Mouse (Mus musculus) embryonic facial prominence, embryonic 12.5 days (tissue): Measurements from ENCODE around the gene BC049730. TPM values are rescaled to one million over a fixed set of nuclear protein-coding genes. Genes with fewer than 3 reads are reported as not detected.
"Not testable (repeated sequence)": the region's sequence is repeated elsewhere in the genome, so short reads cannot be mapped to it uniquely, and the experiment has no call there.

Source experiments
- ATAC-seq: fragments of 200-750 bp; cut with Nextera tagmentation; 2 replicates; pipeline ENCODE4 v1.8.0; 2017; ENCODE audit not compliant: insufficient number of reproducible peaks, insufficient read depth, low FRiP score, low TSS enrichment
- H3K27ac ChIP-seq: fragments of 300-500 bp; sonication (generic); 2 replicates; pipeline ENCODE4 v1.5.1; 2016; ENCODE audit warnings: mild to moderate bottlenecking
- H3K27me3 ChIP-seq: fragments of 300-500 bp; sonication (generic); 2 replicates; pipeline ENCODE4 v1.6.1; 2016; ENCODE audit warnings: mild to moderate bottlenecking, moderate library complexity
- H3K36me3 ChIP-seq: fragments of 300-500 bp; sonication (generic); 2 replicates; pipeline ENCODE4 v1.6.1; 2016; ENCODE audit warnings: mild to moderate bottlenecking
- H3K4me1 ChIP-seq: fragments of 300-500 bp; sonication (generic); 2 replicates; pipeline ENCODE4 v1.6.1; 2016
- H3K4me2 ChIP-seq: fragments of 300-500 bp; sonication (generic); replicated peaks from 2 replicates; pipeline ENCODE4 v1.6.1; 2016; ENCODE audit warnings: mild to moderate bottlenecking, moderate library complexity
- H3K4me3 ChIP-seq: fragments of 300-500 bp; sonication (generic); 2 replicates; pipeline ENCODE4 v1.5.1; 2016; ENCODE audit warnings: mild to moderate bottlenecking
- H3K9ac ChIP-seq: fragments of 300-500 bp; sonication (generic); 2 replicates; pipeline ENCODE4 v1.6.1; 2016; ENCODE audit warnings: mild to moderate bottlenecking, moderate library complexity
- H3K9me3 ChIP-seq: fragments of 300-500 bp; sonication (generic); 2 replicates; pipeline ENCODE4 v1.6.1; 2016; ENCODE audit warnings: mild to moderate bottlenecking, moderate library complexity
- WGBS: fragments of 180-500 bp; shearing (Covaris S2); methylation state at CpG from one replicate; pipeline ENCODE4 v1.1.7; 2016; 5-methylcytosine and 5-hydroxymethylcytosine counted together
- polyA plus RNA-seq: library from polyadenylated mRNA; unstranded; fragments of >200 nt; fragmentation: Nextera tagmentation; extraction: Ambion mirVana; gene quantifications from 2 replicates; pipeline ENCODE4 v1.2.1, GENCODE M21; 2016

The BC049730 gene
- not detected in 2 replicates for polyA plus RNA-seq

DNA sequence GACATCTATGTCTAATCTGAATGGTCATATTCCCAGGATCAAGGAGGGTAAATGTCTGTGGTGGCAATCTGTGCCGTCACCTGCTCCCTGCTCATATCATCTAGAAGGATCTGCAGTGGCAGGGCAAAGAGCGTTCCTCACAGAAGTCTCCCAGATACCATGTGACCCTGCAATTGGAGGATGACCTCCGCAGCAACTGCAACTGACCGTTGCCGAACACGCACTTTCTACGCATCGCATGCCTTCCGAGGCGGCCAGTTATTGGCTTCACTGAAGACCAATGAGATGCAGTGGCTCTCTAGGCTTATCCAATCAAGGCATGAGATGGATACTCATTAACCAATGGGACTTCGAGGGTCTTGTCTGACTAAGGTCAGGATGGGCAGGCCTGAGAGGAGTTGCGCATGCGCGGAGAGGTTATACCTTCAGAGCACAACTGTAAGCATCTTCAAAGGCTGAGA, at the start of gene BC049730:
Gene BC049730 (plus strand): TSS at position 411 of the 461 bp plus-strand sequence.
- no peaks in the 10 kb centered on the region for H3K27me3 ChIP-seq
- no peak for ATAC-seq
- no peaks in the 10 kb centered on the region for H3K9me3 ChIP-seq
- H3K27ac ChIP-seq = no peak within 1 kb of the TSS
- WGBS = 95% methylated on average over 14 of the region's 14 CpGs
- no peaks in the 10 kb centered on the region for H3K36me3 ChIP-seq
- no peak within 1 kb of the TSS for H3K4me3 ChIP-seq
- no peaks in the 10 kb centered on the region for H3K4me1 ChIP-seq
- no peak within 1 kb of the TSS for H3K9ac ChIP-seq
- H3K4me2 ChIP-seq = no peak within 1 kb of the TSS

DNA sequence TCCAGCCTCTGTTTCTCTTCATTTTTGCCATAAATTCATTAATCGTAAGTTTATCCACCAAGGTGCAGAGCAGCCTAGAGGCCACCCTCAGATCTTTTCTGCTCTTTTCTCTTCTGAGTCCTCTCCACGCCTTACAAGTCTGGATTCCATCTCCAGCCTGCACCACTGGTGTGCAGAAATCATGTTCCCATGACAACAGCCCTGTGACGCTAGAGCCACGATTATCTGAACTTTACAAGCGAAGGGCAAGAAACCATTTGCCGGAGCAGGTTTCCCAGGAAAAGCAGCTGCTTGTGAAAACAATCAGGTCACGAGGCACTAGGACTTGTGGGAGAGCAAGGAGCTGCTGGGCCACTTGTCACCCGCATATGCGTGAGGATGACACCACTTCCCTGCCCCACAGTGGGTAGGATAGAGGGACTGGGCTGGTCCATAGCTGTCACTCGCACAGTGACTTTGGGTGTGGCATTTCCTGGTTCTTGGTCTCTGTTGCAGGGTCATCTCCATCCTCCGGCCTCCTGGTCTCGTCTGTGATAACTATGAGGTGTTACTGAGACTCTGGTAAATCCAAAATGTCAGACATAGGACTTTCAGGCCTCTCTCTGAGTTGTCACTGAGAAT, 49.2 kb upstream of the BC049730 start:
- Histone ChIP-seq H3K4me3 (no peak overlapping the region), H3K27me3 (no peaks in the 10 kb centered on the region), H3K27ac (no peak overlapping the region), H3K4me1 (no peaks in the 10 kb centered on the region; the same call in 1 of the 2 replicates), H3K9me3 (no peaks in the 10 kb centered on the region), H3K36me3 (no peaks in the 10 kb centered on the region), H3K9ac (no peak overlapping the region), H3K4me2 (no peak overlapping the region)
- ATAC-seq = no peak
- 66% methylated on average over 12 of the region's 12 CpGs for WGBS

DNA sequence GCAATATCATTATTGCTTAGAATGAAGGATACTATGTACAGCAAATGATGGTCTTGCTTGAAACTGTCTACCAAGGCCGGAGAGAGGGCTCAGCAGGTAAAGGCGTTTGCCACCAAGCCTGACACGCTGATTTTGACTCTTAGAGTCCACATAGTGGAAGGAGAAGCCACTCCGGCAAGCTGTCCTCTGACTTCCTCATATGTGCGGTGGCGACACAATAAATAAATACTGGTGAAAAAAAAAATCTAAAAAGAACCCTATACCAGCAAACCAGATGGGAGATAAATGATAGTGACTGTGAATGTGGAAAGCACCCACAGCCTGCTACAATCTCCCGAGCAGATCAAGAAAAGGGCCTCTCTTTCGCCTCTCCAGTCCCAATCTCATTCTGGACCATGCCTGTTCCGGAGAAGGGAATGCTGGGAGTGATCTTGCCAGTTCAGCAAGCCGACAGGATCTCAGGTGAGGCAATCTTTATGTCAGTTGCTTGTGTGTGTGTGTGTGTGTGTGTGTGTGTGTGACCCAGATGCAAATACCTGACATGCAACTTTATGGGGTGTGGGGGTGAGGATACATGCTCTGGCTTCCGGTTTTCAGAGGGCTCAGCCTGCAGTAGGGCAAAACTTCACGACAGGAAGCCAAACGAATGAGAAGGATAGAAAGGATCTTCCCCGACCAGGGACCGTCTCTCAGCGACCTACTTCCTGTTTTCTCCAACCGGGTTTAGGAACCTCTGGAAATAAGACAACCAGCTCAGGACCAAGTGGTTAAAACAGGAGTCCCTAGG, 47.7 kb upstream of the BC049730 start:
- no peak for ATAC-seq
- Histone ChIP-seq H3K4me3 (no peak overlapping the region), H3K4me2 (no peak overlapping the region), H3K9ac (no peak overlapping the region), H3K27me3 (no peaks in the 10 kb centered on the region), H3K36me3 (no peaks in the 10 kb centered on the region), H3K4me1 (no peaks in the 10 kb centered on the region; the same call in 1 of the 2 replicates), H3K27ac (no peak overlapping the region), H3K9me3 (no peaks in the 10 kb centered on the region)
- 63% methylated on average over 17 of the region's 17 CpGs for WGBS

DNA sequence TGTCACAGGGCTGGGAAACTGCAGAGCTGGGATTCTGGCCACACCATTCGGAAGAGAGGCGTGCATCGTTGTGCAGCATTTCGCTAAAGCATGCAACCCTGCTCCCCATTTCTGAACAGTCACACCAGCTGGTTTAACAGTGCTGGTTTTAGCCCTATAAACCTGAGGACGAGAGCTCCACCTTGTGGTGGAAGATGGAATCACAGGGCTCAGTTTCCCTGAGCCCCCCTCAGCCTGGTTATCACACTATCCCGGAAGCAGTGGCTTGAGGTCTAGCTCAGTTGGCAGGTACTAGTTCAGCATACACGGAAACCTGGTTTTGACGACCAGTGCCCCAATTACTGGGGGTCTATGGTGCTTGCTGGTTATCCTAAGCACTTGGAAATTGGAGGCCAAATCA, 46.5 kb upstream of the BC049730 start:
- no peak for ATAC-seq
- Histone ChIP-seq H3K9ac (no peak overlapping the region), H3K4me2 (no peak overlapping the region), H3K4me3 (no peak overlapping the region), H3K36me3 (no peaks in the 10 kb centered on the region), H3K9me3 (no peaks in the 10 kb centered on the region), H3K27ac (no peak overlapping the region), H3K27me3 (no peaks in the 10 kb centered on the region), H3K4me1 (no peaks in the 10 kb centered on the region; the same call in 1 of the 2 replicates)
- WGBS = 12% methylated on average over 8 of the region's 8 CpGs

DNA sequence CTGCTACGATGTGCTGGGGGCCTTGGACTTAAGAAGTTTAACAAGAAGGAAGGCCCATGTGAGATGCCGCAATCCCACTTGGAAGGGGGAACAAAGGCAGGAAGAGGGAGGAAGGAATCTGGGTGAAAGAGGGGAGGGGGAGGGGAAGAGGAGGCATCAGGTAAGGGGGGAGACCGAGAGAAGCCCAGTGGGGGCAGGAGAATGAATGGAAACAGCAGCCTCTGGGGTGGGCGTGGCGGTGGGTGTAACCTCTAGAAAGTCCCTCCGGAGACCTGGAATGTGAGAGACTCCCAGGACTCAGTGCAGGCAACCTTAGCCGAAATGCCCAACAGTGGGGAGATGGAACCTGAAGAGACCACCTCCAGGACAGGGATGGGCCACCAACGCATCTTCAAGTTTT, 44.7 kb upstream of the BC049730 start:
- Histone ChIP-seq H3K4me3 (no peak overlapping the region), H3K36me3 (no peaks in the 10 kb centered on the region), H3K27ac (no peak overlapping the region), H3K4me1 (no peaks in the 10 kb centered on the region; the same call in 1 of the 2 replicates), H3K4me2 (no peak overlapping the region), H3K9ac (no peak overlapping the region), H3K27me3 (no peaks in the 10 kb centered on the region), H3K9me3 (no peaks in the 10 kb centered on the region)
- ATAC-seq = no peak
- WGBS = 37% methylated on average over 8 of the region's 8 CpGs

DNA sequence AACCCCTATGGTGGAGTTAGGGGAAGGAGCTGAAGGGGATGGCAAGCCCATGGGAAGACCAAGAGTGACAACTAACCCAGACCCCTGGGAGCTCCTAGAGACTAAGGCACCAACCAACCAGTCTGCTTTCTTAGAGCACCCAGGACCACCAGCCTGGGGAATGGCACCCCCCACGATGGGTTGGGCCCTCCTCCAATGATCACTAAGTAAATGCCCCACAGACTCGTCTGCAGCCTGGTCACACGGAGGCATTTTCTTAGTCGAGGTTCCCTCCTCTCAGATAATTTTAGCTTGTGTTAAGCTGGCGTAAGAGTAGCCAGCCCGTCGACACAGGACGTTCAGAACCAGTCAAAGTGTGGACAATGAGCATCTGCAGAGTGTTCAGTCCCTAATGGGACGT, 44.1 kb upstream of the BC049730 start:
- Histone ChIP-seq H3K36me3 (no peaks in the 10 kb centered on the region), H3K4me2 (no peak overlapping the region), H3K27me3 (no peaks in the 10 kb centered on the region), H3K9me3 (no peaks in the 10 kb centered on the region), H3K27ac (no peak overlapping the region), H3K9ac (no peak overlapping the region), H3K4me1 (no peaks in the 10 kb centered on the region; the same call in 1 of the 2 replicates), H3K4me3 (no peak overlapping the region)
- ATAC-seq = no peak
- 84% methylated on average over 9 of the region's 9 CpGs for WGBS

DNA sequence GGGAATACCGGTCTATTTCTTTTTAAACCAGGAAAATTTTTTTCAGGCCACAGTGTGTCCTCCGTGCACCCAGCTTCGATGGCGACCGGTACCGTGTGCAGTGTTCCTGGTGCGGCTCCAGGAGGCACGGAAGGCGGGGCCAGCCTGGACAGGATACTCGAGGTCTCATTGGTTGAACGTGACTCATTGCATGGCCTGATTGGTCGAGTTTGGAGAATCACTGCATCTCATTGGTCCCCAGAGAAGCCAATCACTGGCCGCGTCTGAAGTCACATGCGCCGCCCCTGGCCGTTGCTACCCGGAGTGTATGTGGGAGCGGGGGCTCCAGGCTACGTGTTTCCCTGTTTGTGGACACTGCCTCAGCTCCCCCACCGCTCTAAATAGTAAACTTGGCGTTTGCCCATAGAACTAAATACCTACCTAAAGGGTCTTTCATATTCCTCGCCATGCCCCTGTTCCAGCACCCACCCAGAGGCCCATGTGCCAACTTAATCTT, 37.0 kb upstream of the BC049730 start:
- Histone ChIP-seq H3K4me2 (no peak overlapping the region), H3K36me3 (no peaks in the 10 kb centered on the region), H3K27me3 (no peaks in the 10 kb centered on the region), H3K9me3 (no peaks in the 10 kb centered on the region), H3K4me3 (no peak overlapping the region), H3K27ac (no peak overlapping the region), H3K9ac (no peak overlapping the region), H3K4me1 (no peaks in the 10 kb centered on the region)
- WGBS = 90% methylated on average over 23 of the region's 23 CpGs
- ATAC-seq = no peak

DNA sequence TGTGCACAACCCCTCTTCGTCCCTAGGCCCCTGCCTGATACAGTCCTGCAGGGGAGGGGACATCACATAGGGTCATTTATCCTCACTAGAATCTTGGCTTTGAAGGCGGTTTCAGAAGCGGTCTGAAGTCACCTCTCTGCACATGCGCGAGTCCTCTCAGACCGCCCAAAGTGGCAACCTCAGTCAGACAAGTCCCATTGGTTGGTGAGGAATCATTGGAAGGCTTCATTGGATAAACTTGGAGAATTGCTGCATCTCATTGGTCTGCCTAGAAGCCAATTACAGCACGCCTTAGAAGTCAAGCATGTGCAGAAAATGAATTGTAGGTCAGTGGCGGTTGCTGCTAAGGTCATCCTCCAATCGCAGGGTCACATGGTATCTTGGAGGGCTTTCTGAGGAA, 32.5 kb upstream of the BC049730 start, which contains the start of gene Tex101:
Gene Tex101 (minus strand): TSS at position 101 of the 400 bp plus-strand sequence.
- no peaks in the 10 kb centered on the region for H3K9me3 ChIP-seq
- no peak for ATAC-seq
- H3K4me3 ChIP-seq = no peak within 1 kb of the TSS

DNA sequence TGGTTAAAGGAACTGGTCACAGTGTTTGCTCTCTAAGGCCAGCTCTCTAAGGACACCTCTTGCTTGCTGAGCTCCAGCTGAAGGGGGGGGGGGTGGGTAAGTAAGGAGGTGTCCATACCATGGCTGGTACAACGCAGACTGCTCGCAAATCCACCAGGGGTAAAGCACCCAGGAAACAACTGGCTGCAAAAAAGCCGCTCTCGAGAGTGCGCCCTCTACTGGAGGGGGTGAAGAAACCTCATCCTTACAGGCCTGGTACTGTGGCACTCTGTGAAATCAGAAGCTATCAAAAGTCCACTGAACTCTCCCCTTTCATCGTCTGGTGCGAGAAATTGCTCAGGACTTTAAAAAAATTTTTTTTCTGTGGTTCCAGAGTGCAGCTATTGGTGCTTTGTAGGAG, 24.9 kb upstream of the BC049730 start:
- not testable (repeated sequence) for H3K9ac ChIP-seq, H3K4me3 ChIP-seq, H3K27me3 ChIP-seq, ATAC-seq, H3K27ac ChIP-seq, H3K4me1 ChIP-seq, H3K4me2 ChIP-seq, H3K9me3 ChIP-seq, H3K36me3 ChIP-seq
- 81% methylated on average over 7 of the region's 7 CpGs for WGBS

More for the DNA sequence above, 32.5 kb upstream of the BC049730 start, which contains the start of gene Tex101:
- Histone ChIP-seq H3K4me1 (no peaks in the 10 kb centered on the region), H3K9ac (no peak within 1 kb of the TSS), H3K27ac (no peak within 1 kb of the TSS), H3K36me3 (no peaks in the 10 kb centered on the region), H3K27me3 (no peaks in the 10 kb centered on the region), H3K4me2 (no peak within 1 kb of the TSS)
- 86% methylated on average over 9 of the region's 9 CpGs for WGBS

DNA sequence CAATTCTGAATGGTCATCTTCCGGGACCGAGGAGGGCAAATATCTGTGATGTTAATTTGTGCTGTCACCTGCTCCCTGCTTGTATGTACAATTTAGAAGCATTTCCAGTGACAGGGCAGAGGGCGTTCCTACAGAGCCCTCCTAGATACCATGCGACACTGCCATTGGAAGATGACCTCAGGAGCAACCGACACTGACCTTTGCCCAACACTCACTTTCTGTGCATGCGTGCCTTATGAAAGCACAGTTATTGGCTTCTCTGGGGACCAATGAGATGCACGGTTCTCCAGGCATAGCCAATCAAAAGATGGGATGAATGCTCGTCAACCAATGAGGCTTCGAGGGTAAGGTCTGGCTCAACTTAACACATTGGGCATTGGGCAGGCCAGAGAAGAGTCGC, 21.5 kb upstream of the BC049730 start:
- H3K4me3 ChIP-seq, H3K4me1 ChIP-seq, H3K9me3 ChIP-seq, ATAC-seq, H3K4me2 ChIP-seq, H3K27me3 ChIP-seq, H3K36me3 ChIP-seq, H3K27ac ChIP-seq, H3K9ac ChIP-seq: not testable (repeated sequence)
- WGBS = 92% methylated on average over 10 of the region's 10 CpGs

DNA sequence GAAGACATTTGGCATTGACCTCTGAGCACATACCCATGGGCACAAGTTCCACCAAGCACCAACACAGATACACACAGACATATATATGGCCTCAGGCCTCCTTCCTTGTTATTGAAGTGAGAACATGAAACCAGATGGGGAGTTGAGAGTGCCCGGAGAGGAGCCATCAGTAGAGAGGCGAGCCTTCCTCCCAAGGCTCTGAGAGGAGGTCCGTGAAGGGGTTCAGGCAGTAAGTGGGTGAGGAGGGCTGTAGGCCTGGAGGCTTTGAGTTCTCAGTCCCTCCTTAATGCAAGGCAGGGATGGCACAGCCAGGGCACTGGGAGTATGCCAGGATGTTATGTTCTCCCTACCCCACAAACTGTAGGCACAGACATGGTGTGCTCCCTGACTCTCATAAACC, 16.3 kb upstream of the BC049730 start:
- H3K4me1 ChIP-seq, H3K4me3 ChIP-seq, H3K27ac ChIP-seq, H3K36me3 ChIP-seq, H3K9me3 ChIP-seq, H3K4me2 ChIP-seq, ATAC-seq, H3K27me3 ChIP-seq, H3K9ac ChIP-seq: not testable (repeated sequence)
- 62% methylated on average over 3 of the region's 3 CpGs for WGBS

DNA sequence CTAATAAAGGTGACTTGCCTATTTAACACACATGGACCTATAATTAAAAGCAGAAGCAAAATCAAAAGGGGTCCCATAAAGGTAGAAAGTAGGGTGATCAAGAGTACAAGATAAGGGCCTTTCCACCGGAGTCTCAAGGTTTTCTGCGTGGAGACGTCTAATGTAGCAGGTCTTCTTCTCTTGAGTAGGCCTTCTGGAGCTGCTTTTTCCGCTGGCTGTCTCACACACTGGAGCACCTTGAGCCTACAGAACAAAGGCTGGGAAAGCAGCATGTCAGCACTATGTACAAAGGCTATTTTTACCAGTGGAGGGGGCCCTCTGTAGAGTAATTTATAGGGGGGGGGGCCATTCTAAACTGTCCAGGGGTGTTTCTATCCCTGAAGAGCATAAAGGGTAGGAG, 11.2 kb upstream of the BC049730 start:
- not testable (repeated sequence) for ATAC-seq, H3K4me1 ChIP-seq, H3K4me2 ChIP-seq, H3K27ac ChIP-seq, H3K9me3 ChIP-seq, H3K27me3 ChIP-seq, H3K4me3 ChIP-seq, H3K9ac ChIP-seq, H3K36me3 ChIP-seq
- 91% methylated on average over 4 of the region's 4 CpGs for WGBS
